Mouse (Mus musculus): ENCODE measurements around the gene Sh3tc1. TPM values are rescaled to one million over a fixed set of nuclear protein-coding genes. Genes with fewer than 3 reads are reported as not detected.

The Sh3tc1 gene
- polyA plus RNA-seq, 1 experiment: 18.9 TPM

GRCm38 (mm10) chr5:35746910-35747309, 7.1 kb upstream of the Sh3tc1 start:
- TF ChIP-seq CTCF (IDR thresholded peaks at IDR 0.05; ENCODE audit: control insufficient read depth, insufficient read depth, low read length) (peak; percentile 84), POLR2A (IDR thresholded peaks at IDR 0.05; ENCODE audit: borderline replicate concordance, control insufficient read depth, low read depth, low read length) (no peak)
- H3K4me1 ChIP-seq (ENCODE audit: control insufficient read depth, insufficient read depth, low read length): peaks cover 2% of the 10 kb centered on the region; the same call in 1 of the 2 replicates
- H3K27ac ChIP-seq (ENCODE audit: control insufficient read depth, insufficient read depth, low read depth, low read length, poor library complexity): no peak overlapping the region
- WGBS: 4% methylated on average over 4 of the region's 4 CpGs
- no peak overlapping the region for H3K4me3 ChIP-seq (replicated peaks; ENCODE audit: control insufficient read depth, low read depth, low read length)

GRCm38 (mm10) chr5:35745406-35745805, 5.6 kb upstream of the Sh3tc1 start:
- peaks cover 4% of the 10 kb centered on the region; the same call in 1 of the 2 replicates for H3K4me1 ChIP-seq (ENCODE audit: control insufficient read depth, insufficient read depth, low read length)
- H3K4me3 ChIP-seq (replicated peaks; ENCODE audit: control insufficient read depth, low read depth, low read length): no peak overlapping the region
- 82% methylated on average over 5 of the region's 5 CpGs for WGBS
- no peak for TF ChIP-seq POLR2A (IDR thresholded peaks at IDR 0.05; ENCODE audit: borderline replicate concordance, control insufficient read depth, low read depth, low read length)
- H3K27ac ChIP-seq (ENCODE audit: control insufficient read depth, insufficient read depth, low read depth, low read length, poor library complexity): no peak overlapping the region

- H3K4me1 ChIP-seq (ENCODE audit: control insufficient read depth, insufficient read depth, low read length): peaks cover 4% of the 10 kb centered on the region; the same call in 1 of the 2 replicates
- 74% methylated on average over 7 of the region's 7 CpGs for WGBS
- TF ChIP-seq POLR2A (IDR thresholded peaks at IDR 0.05; ENCODE audit: borderline replicate concordance, control insufficient read depth, low read depth, low read length) (no peak), CTCF (IDR thresholded peaks at IDR 0.05; ENCODE audit: control insufficient read depth, insufficient read depth, low read length) (no peak)
- peak overlapping the region; percentile 49; the same call in 1 of the 2 replicates for H3K27ac ChIP-seq (ENCODE audit: control insufficient read depth, insufficient read depth, low read depth, low read length, poor library complexity)
- H3K4me3 ChIP-seq (replicated peaks; ENCODE audit: control insufficient read depth, low read depth, low read length): no peak overlapping the region
These were observed 4.4 kb upstream of the Sh3tc1 start for GRCm38 (mm10) chr5:35743990-35744722.

- TF ChIP-seq POLR2A (IDR thresholded peaks at IDR 0.05; ENCODE audit: borderline replicate concordance, control insufficient read depth, low read depth, low read length) (no peak), CTCF (IDR thresholded peaks at IDR 0.05; ENCODE audit: control insufficient read depth, insufficient read depth, low read length) (no peak)
- whole genome bisulfite sequencing: 41% methylated on average over 8 of the region's 8 CpGs
- Histone ChIP-seq H3K27ac (ENCODE audit: control insufficient read depth, insufficient read depth, low read depth, low read length, poor library complexity) (peak overlapping the region; percentile 49; the same call in 1 of the 2 replicates), H3K4me3 (replicated peaks; ENCODE audit: control insufficient read depth, low read depth, low read length) (no peak overlapping the region), H3K4me1 (ENCODE audit: control insufficient read depth, insufficient read depth, low read length) (peaks cover 4% of the 10 kb centered on the region; the same call in 1 of the 2 replicates)
These were observed 3.6 kb upstream of the Sh3tc1 start for GRCm38 (mm10) chr5:35743238-35743951.

- Histone ChIP-seq H3K27ac (ENCODE audit: control insufficient read depth, insufficient read depth, low read depth, low read length, poor library complexity) (no peak overlapping the region), H3K4me1 (ENCODE audit: control insufficient read depth, insufficient read depth, low read length) (peaks cover 2% of the 10 kb centered on the region; the same call in 1 of the 2 replicates), H3K4me3 (replicated peaks; ENCODE audit: control insufficient read depth, low read depth, low read length) (no peak overlapping the region)
- WGBS: 81% methylated on average over 13 of the region's 13 CpGs
- no peak for TF ChIP-seq CTCF (IDR thresholded peaks at IDR 0.05; ENCODE audit: control insufficient read depth, insufficient read depth, low read length)
- TF ChIP-seq POLR2A (IDR thresholded peaks at IDR 0.05; ENCODE audit: borderline replicate concordance, control insufficient read depth, low read depth, low read length): no peak
These were observed 1.5 kb upstream of the Sh3tc1 start for GRCm38 (mm10) chr5:35741225-35741820.

GRCm38 (mm10) chr5:35740716-35741115, 929 bp upstream of the Sh3tc1 start:
- H3K27ac ChIP-seq (ENCODE audit: control insufficient read depth, insufficient read depth, low read depth, low read length, poor library complexity): no peak overlapping the region
- TF ChIP-seq POLR2A (IDR thresholded peaks at IDR 0.05; ENCODE audit: borderline replicate concordance, control insufficient read depth, low read depth, low read length): no peak
- no peak for TF ChIP-seq CTCF (IDR thresholded peaks at IDR 0.05; ENCODE audit: control insufficient read depth, insufficient read depth, low read length)
- H3K4me3 ChIP-seq (replicated peaks; ENCODE audit: control insufficient read depth, low read depth, low read length): no peak overlapping the region
- 27% methylated on average over 10 of the region's 10 CpGs for WGBS
- H3K4me1 ChIP-seq (ENCODE audit: control insufficient read depth, insufficient read depth, low read length): peaks cover 2% of the 10 kb centered on the region; the same call in 1 of the 2 replicates

GRCm38 (mm10) chr5:35739005-35739404, 782 bp downstream of the Sh3tc1 start:
- peaks cover 2% of the 10 kb centered on the region; the same call in 1 of the 2 replicates for H3K4me1 ChIP-seq (ENCODE audit: control insufficient read depth, insufficient read depth, low read length)
- WGBS: 85% methylated on average over 2 of the region's 2 CpGs
- no peak overlapping the region for H3K4me3 ChIP-seq (replicated peaks; ENCODE audit: control insufficient read depth, low read depth, low read length)
- H3K27ac ChIP-seq (ENCODE audit: control insufficient read depth, insufficient read depth, low read depth, low read length, poor library complexity): no peak overlapping the region
- TF ChIP-seq CTCF (IDR thresholded peaks at IDR 0.05; ENCODE audit: control insufficient read depth, insufficient read depth, low read length): no peak
- no peak for TF ChIP-seq POLR2A (IDR thresholded peaks at IDR 0.05; ENCODE audit: borderline replicate concordance, control insufficient read depth, low read depth, low read length)

Measured in bone marrow, adult 2 months (tissue).